Mouse (Mus musculus) hindbrain, embryonic 15.5 days (tissue): ENCODE measurements around the gene Wbp1l. TPM values are rescaled to one million over a fixed set of nuclear protein-coding genes. Genes with fewer than 3 reads are reported as not detected.
"Not testable (repeated sequence)": the region's sequence is repeated elsewhere in the genome, so short reads cannot be mapped to it uniquely, and the experiment has no call there.

Experiments
- ATAC-seq: fragments of 200-750 bp; cut with Nextera tagmentation; 2 replicates; pipeline ENCODE4 v1.8.0; 2017; ENCODE audit warnings: low read depth, moderate number of reproducible peaks, moderate TSS enrichment; ENCODE audit not compliant: low FRiP score
- H3K27ac ChIP-seq: fragments of 300-500 bp; sonication (generic); replicated peaks from 2 replicates; pipeline ENCODE4 v1.5.1; 2015; ENCODE audit warnings: mild to moderate bottlenecking, inconsistent platforms
- H3K27me3 ChIP-seq: fragments of 300-500 bp; sonication (generic); 2 replicates; pipeline ENCODE4 v1.6.1; 2015; ENCODE audit warnings: control low read depth, inconsistent platforms
- H3K36me3 ChIP-seq: fragments of 300-500 bp; sonication (generic); 2 replicates; pipeline ENCODE4 v1.6.1; 2015; ENCODE audit warnings: control low read depth, inconsistent platforms
- H3K4me1 ChIP-seq: fragments of 300-500 bp; sonication (generic); replicated peaks from 2 replicates; pipeline ENCODE4 v1.6.1; 2015; ENCODE audit warnings: control low read depth, inconsistent platforms
- H3K4me2 ChIP-seq: fragments of 300-500 bp; sonication (generic); 2 replicates; pipeline ENCODE4 v1.6.1; 2015; ENCODE audit warnings: moderate library complexity, mild to moderate bottlenecking, inconsistent platforms
- H3K4me3 ChIP-seq: fragments of 300-500 bp; sonication (generic); 2 replicates; pipeline ENCODE4 v1.5.1; 2015; ENCODE audit warnings: mild to moderate bottlenecking, inconsistent platforms
- H3K9ac ChIP-seq: fragments of 300-500 bp; sonication (generic); 2 replicates; pipeline ENCODE4 v1.6.1; 2015; ENCODE audit warnings: inconsistent platforms
- H3K9me3 ChIP-seq: fragments of 300-500 bp; sonication (generic); 2 replicates; pipeline ENCODE4 v1.6.1; 2016; ENCODE audit warnings: control low read depth, inconsistent platforms
- WGBS: fragments of 180-500 bp; shearing (Covaris S2); methylation state at CpG from one replicate; pipeline ENCODE4 v1.1.7; 2015; 5-methylcytosine and 5-hydroxymethylcytosine counted together
- polyA plus RNA-seq: library from polyadenylated mRNA; unstranded; fragments of >200 nt; fragmentation: Nextera tagmentation; extraction: Ambion mirVana; gene quantifications from 2 replicates; pipeline ENCODE4 v1.2.1, GENCODE M21; 2015

Gene Wbp1l
- 37.4 and 41.1 TPM in 2 replicates for polyA plus RNA-seq

GRCm38 (mm10) chr19:46598720-46599252 is at the start of gene Wbp1l:
Gene Wbp1l (plus strand): TSS chr19:46599084.
- Histone ChIP-seq H3K4me2 (peak within 1 kb of the TSS; percentile 92), H3K4me1 (peaks cover 33% of the 10 kb centered on the region), H3K27ac (peak within 1 kb of the TSS; percentile 74), H3K27me3 (no peaks in the 10 kb centered on the region), H3K9ac (peak within 1 kb of the TSS; percentile 75), H3K36me3 (peaks cover 8% of the 10 kb centered on the region; the same call in 1 of the 2 replicates), H3K9me3 (no peaks in the 10 kb centered on the region), H3K4me3 (peak within 1 kb of the TSS; percentile 87)
- 1% methylated on average over 21 of the region's 22 CpGs for WGBS
- peak; percentile 99 for ATAC-seq

GRCm38 (mm10) chr19:46550385-46550784 is 48.5 kb upstream of the Wbp1l start:
- Histone ChIP-seq H3K9ac (no peak overlapping the region), H3K4me2 (no peak overlapping the region), H3K27ac (no peak overlapping the region), H3K27me3 (no peaks in the 10 kb centered on the region), H3K4me3 (no peak overlapping the region), H3K36me3 (peaks cover 26% of the 10 kb centered on the region), H3K9me3 (no peaks in the 10 kb centered on the region), H3K4me1 (peaks cover 19% of the 10 kb centered on the region)
- ATAC-seq, result no peak
- WGBS, result 97% methylated on average over 4 of the region's 4 CpGs

- 91% methylated on average over 4 of the region's 4 CpGs for WGBS
- Histone ChIP-seq H3K9me3 (no peaks in the 10 kb centered on the region), H3K4me2 (no peak overlapping the region), H3K4me3 (no peak overlapping the region), H3K27ac (no peak overlapping the region), H3K4me1 (peaks cover 16% of the 10 kb centered on the region), H3K27me3 (no peaks in the 10 kb centered on the region), H3K36me3 (peaks cover 42% of the 10 kb centered on the region), H3K9ac (no peak overlapping the region)
- ATAC-seq, result no peak
These were observed 46.4 kb upstream of the Wbp1l start for GRCm38 (mm10) chr19:46552496-46552895.

- WGBS, result 44% methylated on average over 11 of the region's 11 CpGs
- H3K9ac ChIP-seq, result no peak overlapping the region
- peak; percentile 78 for ATAC-seq
- peaks cover 8% of the 10 kb centered on the region for H3K4me1 ChIP-seq
- H3K4me2 ChIP-seq, result no peak overlapping the region
- no peak overlapping the region for H3K4me3 ChIP-seq
- H3K27ac ChIP-seq, result no peak overlapping the region
- no peaks in the 10 kb centered on the region for H3K27me3 ChIP-seq
- peaks cover 49% of the 10 kb centered on the region for H3K36me3 ChIP-seq
- no peaks in the 10 kb centered on the region for H3K9me3 ChIP-seq
These were observed 45.3 kb upstream of the Wbp1l start for GRCm38 (mm10) chr19:46553541-46553955.

GRCm38 (mm10) chr19:46558009-46558408 is 40.9 kb upstream of the Wbp1l start:
- H3K36me3 ChIP-seq, result peaks cover 25% of the 10 kb centered on the region
- peaks cover 10% of the 10 kb centered on the region for H3K4me1 ChIP-seq
- H3K4me3 ChIP-seq, result no peak overlapping the region
- 79% methylated on average over 8 of the region's 8 CpGs for WGBS
- no peak overlapping the region for H3K4me2 ChIP-seq
- no peak overlapping the region for H3K27ac ChIP-seq
- no peaks in the 10 kb centered on the region for H3K27me3 ChIP-seq
- no peak for ATAC-seq
- H3K9me3 ChIP-seq, result no peaks in the 10 kb centered on the region
- no peak overlapping the region for H3K9ac ChIP-seq

- H3K27me3 ChIP-seq, result no peaks in the 10 kb centered on the region
- no peak overlapping the region for H3K9ac ChIP-seq
- peaks cover 5% of the 10 kb centered on the region for H3K4me1 ChIP-seq
- no peak for ATAC-seq
- H3K27ac ChIP-seq, result no peak overlapping the region
- no peaks in the 10 kb centered on the region for H3K9me3 ChIP-seq
- no peak overlapping the region for H3K4me3 ChIP-seq
- no peak overlapping the region for H3K4me2 ChIP-seq
- H3K36me3 ChIP-seq, result peaks cover 25% of the 10 kb centered on the region
- WGBS, result 81% methylated on average over 12 of the region's 12 CpGs
These were observed 40.3 kb upstream of the Wbp1l start for GRCm38 (mm10) chr19:46558631-46559030.

- Histone ChIP-seq H3K9ac (no peak overlapping the region), H3K27ac (no peak overlapping the region), H3K4me3 (no peak overlapping the region), H3K36me3 (peaks cover 11% of the 10 kb centered on the region), H3K4me1 (peaks cover 4% of the 10 kb centered on the region; the same call in 1 of the 2 replicates), H3K27me3 (no peaks in the 10 kb centered on the region), H3K9me3 (no peaks in the 10 kb centered on the region), H3K4me2 (no peak overlapping the region)
- no peak for ATAC-seq
- 26% methylated on average over 1 of the region's 1 CpGs for WGBS
These were observed 36.8 kb upstream of the Wbp1l start for GRCm38 (mm10) chr19:46562132-46562531.

- no peak for ATAC-seq
- H3K27ac ChIP-seq, result no peak overlapping the region
- no peaks in the 10 kb centered on the region for H3K9me3 ChIP-seq
- no peak overlapping the region for H3K9ac ChIP-seq
- H3K36me3 ChIP-seq, result peaks cover 9% of the 10 kb centered on the region
- WGBS, result 92% methylated on average over 14 of the region's 14 CpGs
- no peak overlapping the region for H3K4me2 ChIP-seq
- no peak overlapping the region for H3K4me3 ChIP-seq
- no peaks in the 10 kb centered on the region for H3K27me3 ChIP-seq
- peaks cover 4% of the 10 kb centered on the region; the same call in 1 of the 2 replicates for H3K4me1 ChIP-seq
These were observed 36.0 kb upstream of the Wbp1l start for GRCm38 (mm10) chr19:46562581-46563515.

- WGBS, result 86% methylated on average over 4 of the region's 4 CpGs
- no peak overlapping the region for H3K9ac ChIP-seq
- H3K4me1 ChIP-seq, result peaks cover 2% of the 10 kb centered on the region; the same call in 1 of the 2 replicates
- ATAC-seq, result no peak
- no peak overlapping the region for H3K4me3 ChIP-seq
- H3K36me3 ChIP-seq, result peaks cover 6% of the 10 kb centered on the region
- no peaks in the 10 kb centered on the region for H3K27me3 ChIP-seq
- H3K27ac ChIP-seq, result no peak overlapping the region
- H3K9me3 ChIP-seq, result no peaks in the 10 kb centered on the region
- H3K4me2 ChIP-seq, result no peak overlapping the region
These were observed 35.3 kb upstream of the Wbp1l start for GRCm38 (mm10) chr19:46563603-46564002.

GRCm38 (mm10) chr19:46564043-46564462 is 34.8 kb upstream of the Wbp1l start:
- no peak overlapping the region for H3K4me2 ChIP-seq
- 73% methylated on average over 14 of the region's 14 CpGs for WGBS
- ATAC-seq, result no peak
- H3K9me3 ChIP-seq, result no peaks in the 10 kb centered on the region
- no peaks in the 10 kb centered on the region for H3K4me1 ChIP-seq
- no peaks in the 10 kb centered on the region for H3K27me3 ChIP-seq
- H3K4me3 ChIP-seq, result no peak overlapping the region
- H3K27ac ChIP-seq, result no peak overlapping the region
- H3K36me3 ChIP-seq, result peaks cover 6% of the 10 kb centered on the region
- H3K9ac ChIP-seq, result no peak overlapping the region

GRCm38 (mm10) chr19:46571211-46571877 is 27.5 kb upstream of the Wbp1l start:
- WGBS, result 69% methylated on average over 3 of the region's 3 CpGs
- Histone ChIP-seq H3K4me2 (peak overlapping the region; percentile 81), H3K4me1 (peaks cover 25% of the 10 kb centered on the region), H3K9ac (peak overlapping the region; percentile 77; the same call in 1 of the 2 replicates), H3K4me3 (peak overlapping the region; percentile 66)
- not testable (repeated sequence) for H3K27me3 ChIP-seq, H3K36me3 ChIP-seq, ATAC-seq, H3K9me3 ChIP-seq, H3K27ac ChIP-seq

- Histone ChIP-seq H3K36me3 (peaks cover 6% of the 10 kb centered on the region), H3K9me3 (no peaks in the 10 kb centered on the region), H3K9ac (peak overlapping the region; percentile 77), H3K4me2 (peak overlapping the region; percentile 81), H3K4me1 (peaks cover 25% of the 10 kb centered on the region), H3K4me3 (peak overlapping the region; percentile 66), H3K27ac (peak overlapping the region; percentile 83), H3K27me3 (no peaks in the 10 kb centered on the region)
- WGBS, result 8% methylated on average over 10 of the region's 10 CpGs
- ATAC-seq, result no peak
These were observed 27.0 kb upstream of the Wbp1l start for GRCm38 (mm10) chr19:46571878-46572244.
